Mouse (Mus musculus) forelimb bud, embryonic 11.5 days (tissue): ENCODE results near the gene Prkar1b.

ENCODE experiments used
- DNase-seq: peaks from one replicate; pipeline ENCODE4 v3.0.0-alpha.2; 2012; ENCODE audit warnings: low read depth, low spot score

The Prkar1b gene

DNA sequence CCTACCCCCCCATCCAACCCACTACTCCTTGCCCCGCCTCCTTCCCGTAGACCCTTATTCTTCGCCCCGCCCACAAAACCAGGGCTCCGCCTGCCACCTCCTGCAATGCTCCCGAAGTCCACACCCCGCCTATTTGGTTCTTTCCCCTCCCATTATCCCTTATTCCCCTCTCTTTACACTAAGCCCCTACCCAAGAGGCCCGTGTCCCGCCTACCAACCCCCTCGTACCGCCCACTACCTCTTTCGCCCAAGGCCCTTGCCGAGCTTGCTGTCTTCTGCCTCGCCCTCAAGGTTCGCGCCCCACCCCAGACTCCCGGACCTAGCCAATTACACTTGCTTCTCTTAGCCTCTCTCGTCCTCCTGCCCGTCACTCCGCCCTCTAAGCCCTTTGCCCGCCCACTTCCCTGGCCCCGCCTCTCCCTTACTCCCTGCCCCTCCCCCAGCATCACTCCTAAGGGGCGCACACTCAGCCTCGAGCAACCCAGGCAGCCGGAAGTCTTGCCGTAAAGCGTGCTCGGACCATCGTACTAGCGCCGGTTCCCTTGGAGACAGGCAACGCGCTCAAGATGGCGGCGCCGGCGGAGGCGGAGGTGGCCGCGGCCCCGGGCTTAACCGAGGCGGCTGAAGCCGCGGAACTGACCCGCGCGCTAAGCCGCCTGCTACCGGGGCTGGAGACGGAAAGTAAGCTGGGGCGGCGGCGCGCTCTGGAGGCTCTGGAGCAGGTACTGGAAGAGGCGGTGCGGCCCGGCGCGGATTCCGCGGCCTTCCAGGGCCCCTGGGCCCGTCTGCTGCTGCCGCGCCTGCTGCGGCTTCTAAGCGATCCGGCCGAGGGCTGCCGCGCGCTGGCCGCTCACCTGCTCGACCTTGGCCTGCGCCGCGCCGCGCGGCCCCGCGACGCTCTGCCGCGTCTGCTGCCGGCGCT, at the start of gene Prkar1b, which contains the start of gene Dnaaf5:
Gene Prkar1b, minus strand, starts transcription at position 321 of the 922 bp plus-strand sequence.
Gene Dnaaf5, plus strand, starts transcription at position 543 of the 922 bp plus-strand sequence.
- peak; percentile 98 for DNase-seq

DNA sequence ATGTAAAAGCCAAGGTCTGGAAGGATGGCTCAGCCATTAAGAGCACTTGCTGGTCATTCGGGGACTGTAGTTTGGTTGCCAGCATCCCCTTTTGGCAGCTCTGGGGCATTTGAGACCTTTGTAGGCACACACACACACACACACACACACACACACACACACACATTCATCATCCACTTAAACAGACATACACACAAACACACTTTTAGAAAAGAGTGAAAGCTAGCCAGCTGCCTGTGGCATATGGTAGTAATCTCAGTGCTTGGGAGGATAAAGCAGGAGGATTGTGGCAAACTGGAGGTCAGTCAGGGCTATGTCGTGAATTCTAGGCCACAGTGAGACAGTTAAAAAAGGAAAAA, 49.8 kb upstream of the Prkar1b start:
- DNase-seq, result no peak

DNA sequence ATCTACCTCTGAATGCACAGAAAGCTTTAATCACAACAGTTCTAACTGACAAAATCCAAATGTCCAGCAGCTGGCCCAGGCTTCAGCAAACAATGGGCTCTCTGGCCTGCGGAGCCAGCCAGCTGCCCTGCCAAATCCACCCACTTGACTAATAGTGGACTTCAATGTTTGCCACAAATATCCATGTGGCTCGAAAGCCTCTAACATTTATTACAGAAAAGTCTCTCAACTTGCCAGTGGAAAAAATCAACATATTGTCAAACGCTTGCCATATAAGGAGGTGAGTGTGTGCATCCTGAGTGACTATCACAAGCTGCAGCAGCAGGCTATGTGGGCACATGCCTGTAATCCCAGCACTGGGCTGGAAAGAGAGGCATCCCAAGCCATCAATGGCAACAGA, 49.0 kb upstream of the Prkar1b start:
- no peak for DNase-seq

GRCm38 (mm10) chr5:139190958-139191357, 41.2 kb upstream of the Prkar1b start:
- DNase-seq, result no peak

- DNase-seq, result no peak
Measured at GRCm38 (mm10) chr5:139189726-139190125, 39.9 kb upstream of the Prkar1b start.

- no peak for DNase-seq
Measured at GRCm38 (mm10) chr5:139184897-139185296, 35.1 kb upstream of the Prkar1b start.

DNA sequence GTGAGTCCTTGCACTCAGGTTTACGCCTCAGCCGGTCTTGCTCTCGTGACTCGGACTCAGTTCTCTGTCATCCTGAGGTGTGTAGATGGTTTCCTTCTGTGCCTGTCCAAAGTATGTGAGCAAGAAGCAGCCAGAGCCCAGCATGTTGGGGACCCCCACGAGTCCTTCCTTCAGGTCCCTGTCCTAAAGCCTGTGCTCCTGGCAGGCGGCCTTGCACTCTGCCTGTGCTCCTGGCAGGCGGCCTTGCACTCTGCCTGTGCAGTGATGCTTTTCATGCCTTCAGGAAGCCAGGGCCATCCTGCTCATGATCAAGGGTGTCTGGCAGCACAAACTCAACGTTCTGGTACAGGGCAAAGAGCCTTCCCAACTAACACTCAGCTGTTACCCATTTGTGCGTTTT, 33.8 kb upstream of the Prkar1b start:
- DNase-seq, result no peak

DNA sequence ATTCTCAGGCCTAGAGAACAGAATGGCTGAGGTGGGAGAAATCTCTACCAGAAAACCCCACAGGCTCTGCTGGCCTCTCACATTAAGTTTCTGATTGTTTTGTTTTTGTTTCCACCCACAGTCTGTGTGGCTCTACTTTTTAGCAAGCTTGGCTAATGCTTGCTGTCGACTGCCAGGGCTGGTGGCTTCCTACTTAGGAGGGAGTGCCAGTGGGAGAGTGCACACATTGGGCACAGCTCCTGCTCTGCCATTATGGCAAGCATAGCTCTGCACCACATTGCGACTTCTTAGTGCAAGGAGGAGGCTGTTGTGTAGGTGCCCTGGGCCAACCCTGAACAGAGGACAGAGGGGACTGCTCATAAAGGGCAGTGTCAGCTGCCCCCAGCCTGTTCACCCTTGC, 33.3 kb upstream of the Prkar1b start:
- DNase-seq, result no peak

DNA sequence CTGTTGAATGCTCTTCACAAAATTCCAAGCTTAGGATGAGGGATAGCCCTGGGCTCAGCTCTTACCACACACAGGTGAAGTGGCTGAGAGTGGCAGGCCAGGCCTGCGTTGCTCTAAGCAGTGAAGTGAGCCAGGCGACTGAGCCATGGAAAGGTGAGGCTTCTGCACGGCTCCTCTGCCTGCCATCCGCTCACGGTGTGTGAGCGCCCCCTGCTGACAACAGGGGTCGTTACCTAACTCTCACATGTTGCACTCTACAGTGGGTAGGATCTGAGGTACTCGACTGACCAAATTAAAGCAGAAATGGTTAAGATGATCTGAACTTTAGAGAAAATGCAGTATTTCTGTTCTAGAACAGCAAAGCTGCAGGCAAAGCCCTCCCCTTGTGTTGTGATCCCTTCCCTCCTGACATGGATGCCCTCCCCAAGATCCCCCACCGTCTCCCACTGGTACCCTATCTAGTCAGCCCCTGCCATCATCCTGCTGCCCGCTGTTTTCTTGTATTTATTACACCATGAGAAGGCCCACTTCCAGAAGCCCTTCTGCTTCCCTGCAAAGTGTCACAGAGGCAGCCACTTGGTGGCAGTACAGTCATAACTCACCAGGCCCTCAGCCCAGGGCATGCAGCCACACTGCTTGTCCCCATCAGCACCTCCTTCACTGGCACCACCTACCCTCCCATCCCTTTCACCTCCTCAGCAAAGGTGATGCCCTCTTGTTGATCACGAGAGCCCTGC, 29.3 kb upstream of the Prkar1b start:
- DNase-seq, result peak; percentile 77

- peak; percentile 46 for DNase-seq
Measured at GRCm38 (mm10) chr5:139174556-139175547, 25.1 kb upstream of the Prkar1b start.

DNA sequence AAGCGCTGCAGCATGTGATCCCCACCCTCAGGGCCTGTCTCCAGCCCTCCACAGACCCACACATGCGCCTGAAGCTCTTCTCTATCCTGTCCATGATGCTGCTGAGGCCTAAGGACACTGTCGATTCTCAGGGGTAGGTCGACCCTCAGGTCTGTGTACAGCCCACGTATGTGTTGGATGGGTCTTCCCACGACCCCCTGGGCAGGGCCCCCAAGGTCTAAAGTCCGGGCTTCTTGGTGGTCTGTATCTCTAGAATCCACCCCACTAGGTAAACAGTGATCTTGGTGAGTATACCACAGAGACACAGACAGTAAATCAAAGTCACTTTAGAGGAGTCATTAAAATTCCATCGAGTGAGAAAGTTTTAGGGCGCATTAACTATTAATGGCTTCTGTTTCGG, 24.3 kb upstream of the Prkar1b start:
- DNase-seq, result no peak

GRCm38 (mm10) chr5:139171929-139172328, 22.1 kb upstream of the Prkar1b start:
- no peak for DNase-seq

DNA sequence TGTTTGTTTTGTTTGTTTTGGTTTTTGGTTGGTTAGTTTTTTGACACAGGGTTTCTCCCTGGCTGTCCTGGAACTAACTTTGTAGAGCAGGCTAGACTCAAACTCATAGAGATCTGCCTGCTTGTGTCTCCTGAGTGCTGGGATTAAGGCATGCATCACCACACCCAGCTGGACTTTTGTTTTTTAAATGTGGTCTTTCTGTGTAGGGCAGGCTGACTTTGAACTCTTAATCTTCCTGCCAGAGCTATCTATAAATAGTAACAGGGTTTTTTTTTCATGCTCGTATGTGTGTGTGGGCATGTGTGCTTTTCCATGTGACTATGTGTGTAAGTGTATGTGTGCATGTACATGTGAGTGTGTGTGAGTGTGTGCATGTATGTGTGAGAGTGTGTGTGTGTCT, 17.7 kb upstream of the Prkar1b start:
- DNase-seq, result no peak

- no peak for DNase-seq
Measured at GRCm38 (mm10) chr5:139166781-139167361, 17.1 kb upstream of the Prkar1b start.

DNA sequence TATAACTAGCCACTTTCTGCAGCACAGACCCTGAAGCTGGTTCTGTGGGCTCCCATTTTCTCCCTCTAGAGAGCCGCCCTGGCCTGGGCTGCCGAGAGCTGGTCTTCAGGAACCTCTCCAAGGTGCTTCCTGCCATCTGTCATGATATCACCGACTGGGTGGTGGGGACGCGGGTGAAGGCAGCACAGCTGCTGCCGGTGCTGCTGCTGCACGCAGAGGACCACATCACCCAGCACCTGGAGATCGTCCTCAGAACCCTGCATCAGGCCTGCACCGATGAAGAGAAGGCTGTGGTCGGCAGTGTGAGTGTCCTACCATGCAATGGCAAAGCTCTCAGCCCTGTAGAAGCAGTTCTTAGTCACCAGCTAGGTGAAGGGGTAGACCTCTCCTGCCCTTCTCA, 11.8 kb upstream of the Prkar1b start:
- no peak for DNase-seq

GRCm38 (mm10) chr5:139160899-139161298, 11.1 kb upstream of the Prkar1b start:
- DNase-seq, result no peak

DNA sequence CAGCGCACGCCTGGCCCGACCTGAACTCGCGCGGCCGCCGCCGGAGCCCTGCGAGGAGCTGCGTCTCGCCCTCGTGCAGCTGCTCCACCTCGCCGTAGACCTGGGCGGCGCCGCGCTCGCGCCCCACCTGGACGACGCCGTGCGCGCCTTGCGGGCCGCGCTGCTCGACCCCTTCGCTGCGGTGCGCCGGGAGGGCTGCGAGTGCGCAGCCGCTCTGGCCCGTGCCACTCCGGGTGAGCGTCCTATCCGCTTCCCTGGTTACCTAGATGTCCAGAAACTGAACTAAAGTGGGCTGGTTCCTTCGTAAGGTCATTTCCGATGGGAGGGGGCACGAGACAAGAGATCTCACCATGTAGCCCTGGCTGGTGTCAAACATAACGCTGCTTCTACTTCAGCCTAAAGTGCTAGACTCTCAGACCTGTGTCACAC, 816 bp upstream of the Prkar1b start:
- DNase-seq, result no peak

- no peak for DNase-seq
Measured at GRCm38 (mm10) chr5:139149006-139149672, 662 bp downstream of the Prkar1b start.

DNA sequence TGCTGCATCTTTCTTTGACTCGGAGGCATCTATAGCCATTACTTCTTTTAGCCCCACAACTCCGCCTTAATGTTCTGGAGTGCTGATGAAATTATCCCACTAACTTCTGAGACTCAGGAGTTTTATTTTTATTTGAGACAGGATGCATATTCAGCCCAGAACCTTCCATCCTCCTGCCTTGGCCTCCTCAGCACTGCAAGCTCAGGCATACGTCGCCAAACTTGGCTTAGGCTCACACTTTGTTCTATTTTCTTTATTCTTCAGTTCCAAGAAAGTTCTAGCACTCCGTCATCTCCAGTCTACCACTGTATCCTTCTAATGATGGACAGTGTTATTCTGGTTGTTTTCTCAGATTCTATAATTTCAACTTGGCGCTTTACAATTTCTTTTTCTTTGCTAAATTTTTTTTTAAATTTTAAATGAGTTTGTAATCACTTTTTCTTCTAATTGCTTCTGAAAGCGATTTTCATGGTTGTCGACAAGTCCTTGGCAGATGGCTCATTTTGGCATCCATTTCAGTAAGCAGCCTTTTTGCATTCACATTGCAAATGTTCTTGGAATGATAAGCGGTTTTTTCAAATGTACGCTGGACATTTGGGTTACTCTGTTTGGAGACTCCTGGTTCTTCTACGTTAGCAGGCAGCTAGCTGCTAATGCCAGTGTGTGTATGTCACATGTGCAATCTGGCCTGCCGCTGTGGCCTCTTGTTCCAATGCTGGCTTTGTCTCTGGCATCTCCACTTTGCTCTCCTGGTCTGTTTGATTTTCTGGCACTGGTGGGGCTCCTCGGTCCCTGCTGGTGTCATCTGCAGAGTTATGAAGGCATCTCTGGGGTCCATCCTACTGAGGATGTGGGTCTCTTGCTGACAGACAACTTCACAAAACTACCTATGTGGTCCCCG, 2.4 kb downstream of the Prkar1b start:
- no peak for DNase-seq
